Mouse (Mus musculus) megakaryocyte, embryonic 14.5 days (primary cell): Measurements from ENCODE around the gene Inpp4b. TPM values are rescaled to one million over a fixed set of nuclear protein-coding genes. Genes with fewer than 3 reads are reported as not detected.
"Not testable (repeated sequence)": the region's sequence is repeated elsewhere in the genome, so short reads cannot be mapped to it uniquely, and the experiment has no call there.

Source experiments
- H3K27me3 ChIP-seq: replicated peaks from 2 replicates; pipeline ENCODE3; 2012; ENCODE audit warnings: inconsistent platforms
- H3K36me3 ChIP-seq: replicated peaks from 2 replicates; pipeline ENCODE3; 2012; ENCODE audit warnings: low read length, inconsistent platforms, mixed read lengths
- H3K4me1 ChIP-seq: 2 replicates; pipeline ENCODE4 v1.6.1; 2012; ENCODE audit warnings: inconsistent platforms
- H3K4me3 ChIP-seq: replicated peaks from 2 replicates; pipeline ENCODE3; 2012; ENCODE audit warnings: moderate library complexity, mild to moderate bottlenecking, inconsistent platforms
- H3K9me3 ChIP-seq: 2 replicates; pipeline ENCODE4 v1.6.1; 2012; ENCODE audit warnings: inconsistent platforms
- FLI1 ChIP-seq: IDR thresholded peaks from 2 replicates; pipeline ENCODE4 v1.6.1; 2012; ENCODE audit warnings: low read length, inconsistent platforms, mixed read lengths
- GATA1 ChIP-seq: IDR thresholded peaks from 3 replicates; pipeline ENCODE4 v1.6.1; 2012; ENCODE audit warnings: mixed read lengths, low read length, inconsistent platforms, borderline replicate concordance
- polyA plus RNA-seq: library from polyadenylated mRNA; stranded (reverse); fragments of >175 nt; gene quantifications from 2 replicates; pipeline ENCODE4 v1.2.3, GENCODE M21; 2012; ENCODE audit warnings: low replicate concordance; ENCODE audit not compliant: insufficient read depth

Inpp4b gene
- polyA plus RNA-seq, 1 experiment = 1.1 TPM

DNA sequence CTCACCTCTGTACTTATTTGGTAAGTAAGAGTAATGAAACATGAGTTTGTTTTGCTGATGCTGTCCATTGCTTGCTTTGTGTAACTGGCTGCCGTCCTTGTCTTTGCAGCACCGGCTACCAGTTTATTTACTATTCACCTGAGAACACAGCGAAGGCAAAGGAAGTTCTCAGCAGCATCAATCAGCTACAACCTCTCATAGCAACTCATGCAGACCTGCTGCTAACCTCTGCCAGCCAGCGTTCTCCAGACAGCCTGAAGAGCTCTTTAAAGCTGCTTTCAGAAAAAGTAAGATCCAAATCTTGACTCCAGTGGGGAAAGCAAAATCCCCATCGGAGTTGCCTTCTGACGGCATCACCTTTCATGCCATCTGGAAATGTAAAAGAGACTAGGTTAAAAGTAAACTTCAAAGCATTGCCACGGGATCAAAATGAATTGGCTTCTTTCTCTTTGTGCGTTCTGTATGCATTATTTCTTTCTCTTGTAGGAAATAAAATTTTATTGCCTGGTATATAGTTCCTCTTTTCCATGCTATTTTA lies 642.8 kb downstream of the Inpp4b start:
- H3K9me3 ChIP-seq = no peaks in the 10 kb centered on the region
- no peaks in the 10 kb centered on the region for H3K27me3 ChIP-seq
- no peak overlapping the region for H3K4me3 ChIP-seq
- 0 out of 2 replicates have a peak, but pooled peaks cover 3% of the 10 kb centered on the region for H3K4me1 ChIP-seq
- H3K36me3 ChIP-seq = peaks cover 84% of the 10 kb centered on the region
- TF ChIP-seq FLI1 (no peak), GATA1 (no peak)

- TF ChIP-seq GATA1 = no peak
- no peak for TF ChIP-seq FLI1
- Histone ChIP-seq H3K4me3 (no peak overlapping the region), H3K36me3 (peaks cover 68% of the 10 kb centered on the region)
Observed at GRCm38 (mm10) chr8:81992966-81993365, 650.6 kb downstream of the Inpp4b start.

GRCm38 (mm10) chr8:81996239-81996638 lies 653.9 kb downstream of the Inpp4b start:
- Histone ChIP-seq H3K4me3 (no peak overlapping the region), H3K36me3 (peaks cover 69% of the 10 kb centered on the region), H3K9me3 (no peaks in the 10 kb centered on the region), H3K27me3 (no peaks in the 10 kb centered on the region), H3K4me1 (no peaks in the 10 kb centered on the region)
- TF ChIP-seq GATA1 = no peak
- no peak for TF ChIP-seq FLI1

More at GRCm38 (mm10) chr8:81992966-81993365, 650.6 kb downstream of the Inpp4b start:
- H3K9me3 ChIP-seq = no peaks in the 10 kb centered on the region
- no peaks in the 10 kb centered on the region for H3K27me3 ChIP-seq
- H3K4me1 ChIP-seq = 0 out of 2 replicates have a peak, but pooled peaks cover 7% of the 10 kb centered on the region

DNA sequence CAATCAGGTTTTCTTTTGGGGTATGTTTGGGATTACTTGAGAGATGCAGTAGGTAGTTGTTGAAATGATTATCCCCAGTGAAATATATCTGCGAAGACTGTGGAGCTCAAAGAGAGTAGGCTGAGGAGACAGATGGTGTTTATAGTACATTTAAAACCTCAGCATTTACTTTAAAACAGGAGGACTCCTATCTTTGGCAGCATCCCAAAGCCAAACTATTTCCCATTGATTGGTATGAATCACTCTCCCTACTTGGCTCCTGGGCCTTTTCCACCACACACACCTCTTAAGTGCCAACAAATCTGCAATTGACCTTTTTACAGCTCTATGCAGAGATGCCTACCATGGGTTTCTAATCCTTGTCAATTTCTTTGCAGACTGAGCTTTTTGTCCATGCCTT lies 654.5 kb downstream of the Inpp4b start:
- TF ChIP-seq GATA1 = no peak
- TF ChIP-seq FLI1 = no peak
- Histone ChIP-seq H3K27me3 (no peaks in the 10 kb centered on the region), H3K4me3 (no peak overlapping the region), H3K9me3 (no peaks in the 10 kb centered on the region), H3K4me1 (no peaks in the 10 kb centered on the region), H3K36me3 (peaks cover 71% of the 10 kb centered on the region)

DNA sequence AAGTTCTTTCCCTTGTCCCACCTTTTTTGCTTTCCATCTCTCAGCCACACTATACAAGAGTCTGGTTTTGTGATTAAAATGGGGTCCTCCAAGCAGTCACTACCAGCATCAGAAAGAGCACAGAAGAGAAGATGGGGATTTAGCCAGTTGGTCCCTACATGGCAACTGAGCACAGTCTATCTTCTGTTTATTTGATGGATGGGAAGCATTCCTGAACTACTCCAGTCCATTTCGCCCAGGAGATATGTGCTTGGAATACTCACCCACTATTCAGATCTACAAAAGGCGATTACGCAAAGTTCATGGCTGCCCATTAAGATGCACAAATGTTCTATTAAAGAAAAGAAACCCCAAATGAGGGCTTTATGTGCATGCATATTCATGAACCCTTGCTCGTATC lies 661.8 kb downstream of the Inpp4b start:
- no peak overlapping the region for H3K4me3 ChIP-seq
- no peaks in the 10 kb centered on the region for H3K9me3 ChIP-seq
- H3K36me3 ChIP-seq = peaks cover 86% of the 10 kb centered on the region
- no peaks in the 10 kb centered on the region for H3K27me3 ChIP-seq
- TF ChIP-seq GATA1 (no peak), FLI1 (no peak)
- no peaks in the 10 kb centered on the region for H3K4me1 ChIP-seq

DNA sequence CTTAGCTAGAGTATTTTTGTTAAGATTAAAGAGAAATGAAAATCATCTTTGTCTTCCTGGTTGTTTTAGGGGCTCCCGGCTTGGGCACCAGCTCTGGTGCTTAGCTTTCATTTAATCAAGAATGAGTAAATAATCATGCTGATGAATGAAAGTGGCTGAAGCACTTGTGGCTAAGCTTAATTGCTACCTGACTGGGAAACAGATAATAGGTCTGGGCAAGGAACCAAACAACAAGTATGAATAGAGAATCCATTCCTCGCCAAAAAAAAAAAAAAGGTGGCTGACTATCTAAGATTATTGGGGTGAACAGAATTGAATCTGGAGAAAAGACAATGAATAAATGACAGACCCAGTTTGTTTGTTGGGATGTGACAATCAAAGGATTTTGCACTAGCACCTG lies 663.1 kb downstream of the Inpp4b start:
- Histone ChIP-seq H3K4me3 (no peak overlapping the region), H3K36me3 (peaks cover 86% of the 10 kb centered on the region), H3K4me1 (no peaks in the 10 kb centered on the region), H3K27me3 (no peaks in the 10 kb centered on the region), H3K9me3 (no peaks in the 10 kb centered on the region)
- TF ChIP-seq FLI1 (no peak), GATA1 (no peak)

DNA sequence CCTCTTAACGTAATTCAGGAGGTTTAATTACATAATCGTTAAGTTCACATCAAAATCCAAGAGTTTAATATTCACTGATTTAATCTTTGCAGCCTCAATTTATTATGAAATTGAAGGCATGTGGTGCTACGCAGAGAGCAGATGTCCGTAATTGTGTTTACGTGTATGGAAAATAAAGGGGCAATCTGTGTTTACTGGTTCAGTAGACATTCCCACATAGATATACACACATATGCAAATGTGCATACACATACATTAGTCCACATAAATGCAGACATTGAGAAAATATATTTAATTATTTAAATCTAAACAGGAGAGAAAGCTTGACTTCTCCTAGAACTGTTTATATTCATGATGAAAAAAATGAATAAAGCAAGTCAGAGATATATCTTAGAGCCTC lies 675.4 kb downstream of the Inpp4b start:
- Histone ChIP-seq H3K27me3 (no peaks in the 10 kb centered on the region), H3K9me3 (no peaks in the 10 kb centered on the region), H3K4me1 (peaks cover 4% of the 10 kb centered on the region; the same call in 1 of the 2 replicates), H3K36me3 (peaks cover 44% of the 10 kb centered on the region), H3K4me3 (no peak overlapping the region)
- no peak for TF ChIP-seq FLI1
- TF ChIP-seq GATA1 = no peak

GRCm38 (mm10) chr8:82027401-82027800 lies 685.0 kb downstream of the Inpp4b start:
- TF ChIP-seq FLI1 = no peak
- no peak for TF ChIP-seq GATA1
- Histone ChIP-seq H3K27me3 (no peaks in the 10 kb centered on the region), H3K4me1 (peaks cover 37% of the 10 kb centered on the region), H3K9me3 (no peaks in the 10 kb centered on the region), H3K36me3 (peaks cover 45% of the 10 kb centered on the region), H3K4me3 (no peak overlapping the region)

- H3K4me1 ChIP-seq = peaks cover 37% of the 10 kb centered on the region
- TF ChIP-seq FLI1 (no peak), GATA1 (no peak)
- H3K36me3 ChIP-seq = peaks cover 54% of the 10 kb centered on the region
- H3K9me3 ChIP-seq = no peaks in the 10 kb centered on the region
- H3K4me3 ChIP-seq = no peak overlapping the region
- H3K27me3 ChIP-seq = no peaks in the 10 kb centered on the region
Observed at GRCm38 (mm10) chr8:82028896-82029295, 686.5 kb downstream of the Inpp4b start.

- not testable (repeated sequence) for H3K27me3 ChIP-seq, H3K4me3 ChIP-seq, H3K9me3 ChIP-seq
- Histone ChIP-seq H3K4me1 (peaks cover 20% of the 10 kb centered on the region), H3K36me3 (peaks cover 39% of the 10 kb centered on the region)
Observed at GRCm38 (mm10) chr8:82032035-82032434, 689.7 kb downstream of the Inpp4b start.

- H3K27me3 ChIP-seq = no peaks in the 10 kb centered on the region
- H3K4me1 ChIP-seq = no peaks in the 10 kb centered on the region
- no peak overlapping the region for H3K4me3 ChIP-seq
- H3K36me3 ChIP-seq = peaks cover 45% of the 10 kb centered on the region
- H3K9me3 ChIP-seq = no peaks in the 10 kb centered on the region
- TF ChIP-seq FLI1 (no peak), GATA1 (no peak)
Observed at GRCm38 (mm10) chr8:82054030-82054429, 711.7 kb downstream of the Inpp4b start.
